In genomic region chr11:94936851-94937295, GRCm38 (mm10) we compare ENCODE assay signal across 7 mouse cellular contexts. TPM values are rescaled to one million over a fixed set of nuclear protein-coding genes. Genes with fewer than 3 reads are reported as not detected.
DNase-seq lines count a peak whose midpoint lies in the region; ATAC-seq lines count a peak whose summit lies in the region.

No protein-coding gene starts in this region.

- H3K4me2 ChIP-seq in intestine, embryonic 16.5 days (ENCODE audit: low read depth, low read length) = peak overlapping the region; percentile 61

- peak overlapping the region; percentile 77 for H3K9ac ChIP-seq in intestine, embryonic 16.5 days (ENCODE audit: low read depth, low read length)

- ATAC-seq in intestine, embryonic 16.5 days = peak; percentile 64

- WGBS in intestine, embryonic 16.5 days = 0% methylated on average over 16 of the region's 17 CpGs
- WGBS in midbrain, embryonic 10.5 days = under 1% methylated on average over 17 of the region's 17 CpGs

- H3K4me3 ChIP-seq in intestine, embryonic 16.5 days (ENCODE audit: low read length) = peak overlapping the region; percentile 58
- peak overlapping the region; percentile 54 for H3K4me3 ChIP-seq in midbrain, embryonic 10.5 days

- DNase-seq in adrenal gland, postnatal 10 days = peak; percentile 91
- DNase-seq in embryo, embryonic 11.5 days (ENCODE audit: low read depth, low spot score) = peak; percentile 90
- peak; percentile 76 to 90 for DNase-seq in gastrocnemius, postnatal 4 days (ENCODE audit: low spot score in 2 of 2)
- peak; percentile 85 to 90 for DNase-seq in left cerebral cortex, postnatal 25 days (ENCODE audit: low spot score in 2 of 2)
- DNase-seq in midbrain, embryonic 10.5 days (ENCODE audit: low spot score) = peak; percentile 88
- DNase-seq in right cerebral cortex, postnatal 36 days (ENCODE audit: low spot score in 2 of 2) = peak; percentile 64 to 76

- intact Hi-C loops in left cerebral cortex, postnatal 25 days (cut with DNase I) = loop anchor here (1.0 to 5.0 kb wide), 5 partner anchors 71 to 206 kb away; partner anchors contain the start of gene Pdk2

- peaks cover 3% of the 10 kb centered on the region; the same call in 1 of the 2 replicates for H3K27me3 ChIP-seq in intestine, embryonic 16.5 days (replicated peaks; ENCODE audit: control insufficient read depth, insufficient read depth, low read length)
- H3K27me3 ChIP-seq in midbrain, embryonic 10.5 days (ENCODE audit: low read depth, poor library complexity, severe bottlenecking) = peaks cover 96% of the 10 kb centered on the region

- peaks cover 4% of the 10 kb centered on the region for H3K36me3 ChIP-seq in intestine, embryonic 16.5 days (ENCODE audit: control insufficient read depth, insufficient read depth, low read length)
- no peaks in the 10 kb centered on the region for H3K36me3 ChIP-seq in midbrain, embryonic 10.5 days

- peak overlapping the region; percentile 94 for H3K27ac ChIP-seq in intestine, embryonic 16.5 days (ENCODE audit: low read length)
- H3K27ac ChIP-seq in midbrain, embryonic 10.5 days (replicated peaks) = no peak overlapping the region; the same call in 1 of the 2 replicates

- peaks cover 25% of the 10 kb centered on the region for H3K4me1 ChIP-seq in intestine, embryonic 16.5 days (ENCODE audit: control insufficient read depth, insufficient read depth, low read length)
- peaks cover 36% of the 10 kb centered on the region for H3K4me1 ChIP-seq in midbrain, embryonic 10.5 days

- H3K9me3 ChIP-seq in intestine, embryonic 16.5 days (ENCODE audit: control insufficient read depth, low read length) = no peaks in the 10 kb centered on the region
- H3K9me3 ChIP-seq in midbrain, embryonic 10.5 days (replicated peaks) = no peaks in the 10 kb centered on the region

RNA-seq across cellular contexts. Expression of gene Col1a1, which starts 0.8 kb away (rescaled TPM):
- total RNA-seq in adrenal gland, postnatal 10 days (2021) = 1,000 to 10,000 TPM in 1 of 2 experiments, 100 to 1,000 TPM in 1; 763 to 1,573 TPM
- total RNA-seq in gastrocnemius, postnatal 4 days (2021) = 1,000 to 10,000 TPM; 5,652 to 6,690 TPM
- 890 and 1,013 TPM in 2 replicates for polyA plus RNA-seq in intestine, embryonic 16.5 days (2015; fragmentation: Nextera tagmentation; extraction: Ambion mirVana)
- 10 to 100 TPM; 22.8 to 31.9 TPM for total RNA-seq in left cerebral cortex, postnatal 25 days (2021)
- polyA plus RNA-seq in midbrain, embryonic 10.5 days (2016; fragmentation: Nextera tagmentation; extraction: Ambion mirVana) = 85.4 and 177 TPM in 2 replicates

RNA-seq across cellular contexts. Expression of gene Hils1, which starts 30.5 kb away (rescaled TPM):
- not detected for total RNA-seq in adrenal gland, postnatal 10 days (2021)
- total RNA-seq in gastrocnemius, postnatal 4 days (2021) = not detected
- not detected in 2 replicates for polyA plus RNA-seq in intestine, embryonic 16.5 days (2015; fragmentation: Nextera tagmentation; extraction: Ambion mirVana)
- total RNA-seq in left cerebral cortex, postnatal 25 days (2021) = not detected
- polyA plus RNA-seq in midbrain, embryonic 10.5 days (2016; fragmentation: Nextera tagmentation; extraction: Ambion mirVana) = not detected in 2 replicates

RNA-seq across cellular contexts. Expression of gene Sgca, which starts 39.3 kb away (rescaled TPM):
- 10 to 100 TPM in 1 of 2 experiments, 1 to 10 TPM in 1; 4.5 to 16.8 TPM for total RNA-seq in adrenal gland, postnatal 10 days (2021)
- 100 to 1,000 TPM; 169 to 222 TPM for total RNA-seq in gastrocnemius, postnatal 4 days (2021)
- polyA plus RNA-seq in intestine, embryonic 16.5 days (2015; fragmentation: Nextera tagmentation; extraction: Ambion mirVana) = 0.26 and 0.36 TPM in 2 replicates
- under 1 TPM in 1 of 2 experiments, not detected in 1; 0.46 TPM for total RNA-seq in left cerebral cortex, postnatal 25 days (2021)
- polyA plus RNA-seq in midbrain, embryonic 10.5 days (2016; fragmentation: Nextera tagmentation; extraction: Ambion mirVana) = 0.20 TPM in 1 of 2 replicates, not detected in the other

RNA-seq across cellular contexts. Expression of gene Ppp1r9b, which starts 54.0 kb away (rescaled TPM):
- total RNA-seq in adrenal gland, postnatal 10 days (2021) = 10 to 100 TPM; 83.3 to 96.2 TPM
- total RNA-seq in gastrocnemius, postnatal 4 days (2021) = 10 to 100 TPM; 64.9 to 69.2 TPM
- polyA plus RNA-seq in intestine, embryonic 16.5 days (2015; fragmentation: Nextera tagmentation; extraction: Ambion mirVana) = 5.2 and 5.6 TPM in 2 replicates
- total RNA-seq in left cerebral cortex, postnatal 25 days (2021) = 100 to 1,000 TPM; 675 to 703 TPM
- polyA plus RNA-seq in midbrain, embryonic 10.5 days (2016; fragmentation: Nextera tagmentation; extraction: Ambion mirVana) = 8.6 and 9.0 TPM in 2 replicates

Comparison
In these comparisons a context has a peak if more than half of its experiments do, and no peak if none do; other contexts are left out.
1. RNA of gene Col1a1, which starts 0.8 kb away (total RNA-seq): 5,652 to 6,690 TPM in gastrocnemius, postnatal 4 days and 763 to 1,573 TPM in adrenal gland, postnatal 10 days; 22.8 to 31.9 TPM in left cerebral cortex, postnatal 25 days; every median in the first group is over 10 times any median in the second.
2. RNA of gene Sgca, which starts 39.3 kb away (total RNA-seq): 169 to 222 TPM in gastrocnemius, postnatal 4 days; 4.5 to 16.8 TPM in adrenal gland, postnatal 10 days and 0.46 TPM in left cerebral cortex, postnatal 25 days; every median in the first group is over 4 times any median in the second.
3. Peak in every context shown above with its lines, with median percentiles within 50 percentile points of each other: DNase-seq.